Mouse (Mus musculus) liver, postnatal 0 days (tissue): ENCODE results near the gene Ctf1. TPM values are rescaled to one million over a fixed set of nuclear protein-coding genes. Genes with fewer than 3 reads are reported as not detected.
A peak's percentile ranks its signal among the peaks of the same experiment; 100 is the strongest.

ENCODE experiments used
- ATAC-seq: fragments of 200-750 bp; cut with Nextera tagmentation; 2 replicates; pipeline ENCODE4 v1.8.0; 2017; ENCODE audit warnings: mild to moderate bottlenecking, moderate library complexity
- DNase-seq: peaks from one replicate; pipeline ENCODE4 v3.0.0-alpha.2; 2016
- H3K27ac ChIP-seq: fragments of 300-500 bp; sonication (generic); 2 replicates; pipeline ENCODE4 v1.5.1; 2014; ENCODE audit warnings: antibody characterized with exemption, moderate library complexity, mild to moderate bottlenecking, low read depth
- H3K27me3 ChIP-seq: fragments of 300-500 bp; sonication (generic); 2 replicates; pipeline ENCODE4 v1.6.1; 2014; ENCODE audit warnings: low read length, control low read depth, mixed read lengths; ENCODE audit not compliant: insufficient read depth
- H3K36me3 ChIP-seq: fragments of 300-500 bp; sonication (generic); replicated peaks from 2 replicates; pipeline ENCODE4 v1.6.1; 2014; ENCODE audit warnings: mild to moderate bottlenecking, control low read depth, low read length, moderate library complexity, mixed read lengths; ENCODE audit not compliant: insufficient read depth
- H3K4me1 ChIP-seq: fragments of 300-500 bp; sonication (generic); 2 replicates; pipeline ENCODE4 v1.6.1; 2014; ENCODE audit warnings: antibody characterized with exemption, mild to moderate bottlenecking, control low read depth; ENCODE audit not compliant: insufficient read depth
- H3K4me2 ChIP-seq: fragments of 300-500 bp; sonication (generic); 2 replicates; pipeline ENCODE4 v1.6.1; 2014; ENCODE audit warnings: low read depth, mild to moderate bottlenecking, low read length, moderate library complexity, mixed read lengths
- H3K4me3 ChIP-seq: fragments of 300-500 bp; sonication (generic); 2 replicates; pipeline ENCODE4 v1.5.1; 2014; ENCODE audit warnings: low read depth, low read length
- H3K9ac ChIP-seq: fragments of 300-500 bp; sonication (generic); replicated peaks from 2 replicates; pipeline ENCODE4 v1.6.1; 2014; ENCODE audit warnings: mild to moderate bottlenecking, moderate library complexity
- H3K9me3 ChIP-seq: fragments of 300-500 bp; sonication (generic); 2 replicates; pipeline ENCODE4 v1.6.1; 2016; ENCODE audit warnings: mild to moderate bottlenecking, control low read depth, low read length, mixed read lengths
- CTCF ChIP-seq: sonication (generic); IDR thresholded peaks from 2 replicates; pipeline ENCODE4 v1.5.1; 2016; ENCODE audit warnings: antibody characterized with exemption, low read depth
- EP300 ChIP-seq: IDR thresholded peaks from 2 replicates; pipeline ENCODE4 v1.6.1; 2016; ENCODE audit warnings: antibody characterized with exemption, low read depth, mild to moderate bottlenecking
- WGBS: fragments of 180-500 bp; shearing (Covaris S2); extraction: QIAGEN DNeasy Blood & Tissue Kit; methylation state at CpG from one replicate; pipeline ENCODE4 v1.1.7; 2014; ENCODE audit not compliant: insufficient replicate concordance; 5-methylcytosine and 5-hydroxymethylcytosine counted together
- polyA plus RNA-seq: library from polyadenylated mRNA; unstranded; fragments of >200 nt; fragmentation: Nextera tagmentation; extraction: Ambion mirVana; gene quantifications from 2 replicates; pipeline ENCODE4 v1.2.1, GENCODE M21; 2015

Ctf1 gene
- polyA plus RNA-seq, 1 experiment from 2014 or later, result 7.9 TPM

DNA sequence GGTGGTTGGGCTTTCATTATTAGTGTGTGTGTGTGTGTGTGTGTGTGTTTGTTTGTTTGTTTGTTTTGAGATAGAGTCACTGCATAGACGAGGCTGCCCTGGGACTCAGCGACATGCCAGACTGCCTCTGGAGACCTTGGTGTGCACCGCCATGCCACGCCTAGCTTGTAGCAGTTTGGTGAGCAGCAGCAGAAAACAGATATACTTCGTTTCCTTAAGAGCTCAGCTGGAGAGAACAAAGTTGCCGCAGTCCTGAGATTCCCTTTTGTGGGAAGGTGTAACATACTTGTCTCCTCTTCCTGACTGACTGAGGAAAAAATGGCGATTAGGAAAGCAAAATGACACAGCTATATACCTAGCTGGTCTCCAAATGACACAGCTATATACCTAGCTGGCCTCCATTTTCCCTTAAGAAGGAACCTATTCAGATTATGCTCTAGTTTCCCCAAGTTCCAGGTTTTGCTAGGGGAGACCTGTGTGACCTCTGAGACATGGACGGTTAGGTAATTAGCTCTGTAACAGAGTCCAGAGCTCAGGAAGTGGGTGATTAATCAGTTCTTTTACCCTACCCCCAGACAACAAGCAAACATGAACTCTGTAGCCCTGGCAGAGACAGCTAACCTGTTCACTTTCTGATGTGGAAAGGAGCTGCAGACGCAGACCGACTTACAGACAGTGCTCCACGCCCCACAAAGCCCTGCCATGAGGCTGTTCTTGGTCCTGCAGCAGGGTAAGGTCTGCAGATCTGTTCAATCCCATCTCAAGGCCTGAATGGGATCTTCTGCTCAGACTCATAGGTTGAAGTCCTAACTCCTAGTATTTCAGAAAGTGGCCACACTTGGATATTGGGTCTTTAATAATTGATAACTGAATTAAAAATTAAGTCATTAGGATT, 40.4 kb upstream of the Ctf1 start:
- no peak for TF ChIP-seq CTCF
- TF ChIP-seq EP300, result 0 out of 2 replicates have a peak, but pooled peaks have one; percentile 29
- no peaks in the 10 kb centered on the region for H3K36me3 ChIP-seq
- H3K27ac ChIP-seq, result peak overlapping the region; percentile 86
- no peaks in the 10 kb centered on the region for H3K27me3 ChIP-seq
- H3K4me3 ChIP-seq, result no peak overlapping the region
- peak overlapping the region; percentile 52 for H3K4me2 ChIP-seq
- H3K9me3 ChIP-seq, result no peaks in the 10 kb centered on the region
- 62% methylated on average over 11 of the region's 11 CpGs for WGBS
- 0 out of 2 replicates have a peak, but pooled peaks cover 4% of the 10 kb centered on the region for H3K4me1 ChIP-seq
- DNase-seq (no peak), ATAC-seq (peak; percentile 85)
- H3K9ac ChIP-seq, result no peak overlapping the region

GRCm38 (mm10) chr7:127672776-127673175, 39.8 kb upstream of the Ctf1 start:
- no peaks in the 10 kb centered on the region for H3K27me3 ChIP-seq
- peak overlapping the region; percentile 52; the same call in 1 of the 2 replicates for H3K4me2 ChIP-seq
- no peak overlapping the region for H3K4me3 ChIP-seq
- no peak overlapping the region for H3K9ac ChIP-seq
- H3K27ac ChIP-seq, result peak overlapping the region; percentile 86
- 66% methylated on average over 4 of the region's 4 CpGs for WGBS
- H3K9me3 ChIP-seq, result no peaks in the 10 kb centered on the region
- TF ChIP-seq CTCF (no peak), EP300 (no peak)
- H3K4me1 ChIP-seq, result 0 out of 2 replicates have a peak, but pooled peaks cover 4% of the 10 kb centered on the region
- ATAC-seq, result peak; percentile 43; the same call in 1 of the 2 replicates
- no peak for DNase-seq
- no peaks in the 10 kb centered on the region for H3K36me3 ChIP-seq

GRCm38 (mm10) chr7:127674977-127675376, 37.6 kb upstream of the Ctf1 start:
- Histone ChIP-seq H3K9ac (no peak overlapping the region), H3K4me2 (no peak overlapping the region), H3K27ac (no peak overlapping the region), H3K4me1 (0 out of 2 replicates have a peak, but pooled peaks cover 4% of the 10 kb centered on the region), H3K36me3 (no peaks in the 10 kb centered on the region), H3K27me3 (no peaks in the 10 kb centered on the region), H3K4me3 (no peak overlapping the region), H3K9me3 (no peaks in the 10 kb centered on the region)
- peak; percentile 52 for ATAC-seq
- TF ChIP-seq CTCF, result peak; percentile 98
- no peak for TF ChIP-seq EP300
- peak; percentile 87 for DNase-seq
- 3% methylated on average over 5 of the region's 5 CpGs for WGBS

GRCm38 (mm10) chr7:127675391-127675811, 37.1 kb upstream of the Ctf1 start:
- Histone ChIP-seq H3K9ac (no peak overlapping the region), H3K27ac (no peak overlapping the region)

DNA sequence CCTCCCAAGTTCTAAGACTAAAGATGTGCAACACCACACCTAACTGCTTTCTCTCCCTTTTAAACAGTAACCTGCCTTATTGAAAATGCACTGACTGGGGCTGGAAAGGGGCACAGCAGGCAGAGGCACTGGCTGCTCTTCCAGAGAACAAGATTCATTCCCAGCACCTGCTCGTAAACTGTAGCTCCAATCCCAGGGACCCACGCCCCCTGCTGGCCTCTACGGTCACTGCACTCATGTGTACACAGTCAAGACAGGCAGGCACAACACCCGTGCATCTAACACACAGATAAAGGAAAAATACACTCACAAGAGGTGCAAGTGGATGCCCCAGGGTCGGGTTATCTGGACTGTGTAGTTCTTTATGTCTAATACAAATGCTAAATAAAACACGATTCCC, 35.5 kb upstream of the Ctf1 start:
- no peak for ATAC-seq
- Histone ChIP-seq H3K36me3 (no peaks in the 10 kb centered on the region), H3K4me2 (no peak overlapping the region), H3K27ac (no peak overlapping the region), H3K4me3 (no peak overlapping the region), H3K9ac (no peak overlapping the region), H3K9me3 (no peaks in the 10 kb centered on the region), H3K27me3 (no peaks in the 10 kb centered on the region), H3K4me1 (0 out of 2 replicates have a peak, but pooled peaks cover 4% of the 10 kb centered on the region)
- 55% methylated on average over 6 of the region's 6 CpGs for WGBS
- no peak for TF ChIP-seq EP300
- TF ChIP-seq CTCF, result peak; percentile 92
- peak; percentile 80 for DNase-seq

More at GRCm38 (mm10) chr7:127675391-127675811, 37.1 kb upstream of the Ctf1 start:
- Histone ChIP-seq H3K27me3 (no peaks in the 10 kb centered on the region), H3K4me3 (no peak overlapping the region), H3K9me3 (no peaks in the 10 kb centered on the region), H3K4me2 (no peak overlapping the region), H3K36me3 (no peaks in the 10 kb centered on the region), H3K4me1 (0 out of 2 replicates have a peak, but pooled peaks cover 4% of the 10 kb centered on the region)
- DNase-seq (no peak), ATAC-seq (no peak)
- 88% methylated on average over 9 of the region's 9 CpGs for WGBS
- TF ChIP-seq CTCF (no peak), EP300 (no peak)

GRCm38 (mm10) chr7:127677609-127678008, 34.9 kb upstream of the Ctf1 start:
- Histone ChIP-seq H3K27me3 (no peaks in the 10 kb centered on the region), H3K27ac (no peak overlapping the region), H3K4me1 (0 out of 2 replicates have a peak, but pooled peaks cover 3% of the 10 kb centered on the region), H3K36me3 (no peaks in the 10 kb centered on the region), H3K9me3 (no peaks in the 10 kb centered on the region), H3K9ac (no peak overlapping the region), H3K4me3 (no peak overlapping the region), H3K4me2 (no peak overlapping the region)
- no peak for ATAC-seq
- DNase-seq, result no peak
- 80% methylated on average over 4 of the region's 4 CpGs for WGBS
- TF ChIP-seq CTCF (no peak), EP300 (no peak)
